Mouse (Mus musculus) small intestine, adult 2 months (tissue): ENCODE measurements around the gene Lamtor1. TPM values are rescaled to one million over a fixed set of nuclear protein-coding genes. Genes with fewer than 3 reads are reported as not detected.

Source experiments
- H3K27ac ChIP-seq: fragments of 200-500 bp; 2 replicates; pipeline ENCODE4 v1.5.1; 2012; ENCODE audit warnings: low read depth, low read length, control low read depth, inconsistent platforms; ENCODE audit not compliant: insufficient read depth
- H3K27me3 ChIP-seq: fragments of 200-500 bp; 2 replicates; pipeline ENCODE4 v1.6.1; 2012; ENCODE audit warnings: mild to moderate bottlenecking, moderate library complexity, low read length, inconsistent platforms; ENCODE audit not compliant: control insufficient read depth, insufficient read depth
- H3K36me3 ChIP-seq: fragments of 200-500 bp; 2 replicates; pipeline ENCODE4 v1.6.1; 2012; ENCODE audit warnings: mild to moderate bottlenecking, low read length, control low read depth, inconsistent platforms; ENCODE audit not compliant: control insufficient read depth, insufficient read depth
- H3K4me1 ChIP-seq: fragments of 200-500 bp; 2 replicates; pipeline ENCODE4 v1.6.1; 2012; ENCODE audit warnings: low read length, inconsistent platforms, mixed read lengths; ENCODE audit not compliant: control insufficient read depth, insufficient read depth, insufficient read length
- H3K4me3 ChIP-seq: fragments of 200-500 bp; 2 replicates; pipeline ENCODE4 v1.5.1; 2012; ENCODE audit warnings: low read depth, mild to moderate bottlenecking, control low read depth, inconsistent platforms, low read length, moderate library complexity
- CTCF ChIP-seq: fragments of 200-500 bp; IDR thresholded peaks from 2 replicates; pipeline ENCODE4 v1.5.1; 2012; ENCODE audit warnings: low read depth, mild to moderate bottlenecking, control low read depth, inconsistent platforms, low read length, moderate library complexity, mixed read lengths; ENCODE audit not compliant: insufficient replicate concordance, insufficient read length; ENCODE audit errors: extremely low read depth
- POLR2A ChIP-seq: fragments of 200-500 bp; IDR thresholded peaks from 2 replicates; pipeline ENCODE4 v1.6.1; 2012; ENCODE audit warnings: low read depth, mild to moderate bottlenecking, control low read depth, inconsistent platforms, low read length, moderate library complexity
- WGBS: fragments of 180-500 bp; shearing (Covaris S2); methylation state at CpG from one replicate; pipeline ENCODE4 v1.1.7; 2018; 5-methylcytosine and 5-hydroxymethylcytosine counted together
- polyA plus RNA-seq: library from polyadenylated mRNA; depleted of rRNA; stranded (reverse); fragments of >200 nt; gene quantifications from 2 replicates; pipeline ENCODE4 v1.2.3, GENCODE M21; 2012

The Lamtor1 gene
- polyA plus RNA-seq, 1 experiment, result 177 TPM

DNA sequence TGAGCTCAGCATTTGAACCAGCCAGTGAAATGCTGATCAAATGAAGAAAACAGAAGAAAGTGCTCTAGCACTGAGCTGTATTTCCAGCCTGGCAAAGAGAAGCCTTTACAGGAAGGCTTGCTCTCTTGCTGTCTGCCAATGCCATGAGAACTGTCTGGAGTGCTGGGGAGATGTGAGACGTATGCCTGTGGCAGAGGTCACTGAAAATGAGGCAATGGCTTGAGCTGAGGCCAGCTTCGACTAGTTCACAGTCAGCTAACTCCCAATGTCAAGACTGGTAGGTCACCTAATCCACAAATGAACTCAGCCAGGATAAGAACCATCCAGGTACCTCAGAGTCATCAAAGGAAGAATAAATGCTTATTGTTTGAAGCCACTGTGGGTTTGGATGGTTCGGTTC, 22.4 kb downstream of the Lamtor1 start:
- H3K4me3 ChIP-seq, result no peak overlapping the region
- no peaks in the 10 kb centered on the region for H3K4me1 ChIP-seq
- TF ChIP-seq CTCF (no peak), POLR2A (no peak)
- H3K36me3 ChIP-seq, result no peaks in the 10 kb centered on the region
- 68% methylated on average over 3 of the region's 3 CpGs for WGBS
- no peak overlapping the region for H3K27ac ChIP-seq
- H3K27me3 ChIP-seq, result no peaks in the 10 kb centered on the region

DNA sequence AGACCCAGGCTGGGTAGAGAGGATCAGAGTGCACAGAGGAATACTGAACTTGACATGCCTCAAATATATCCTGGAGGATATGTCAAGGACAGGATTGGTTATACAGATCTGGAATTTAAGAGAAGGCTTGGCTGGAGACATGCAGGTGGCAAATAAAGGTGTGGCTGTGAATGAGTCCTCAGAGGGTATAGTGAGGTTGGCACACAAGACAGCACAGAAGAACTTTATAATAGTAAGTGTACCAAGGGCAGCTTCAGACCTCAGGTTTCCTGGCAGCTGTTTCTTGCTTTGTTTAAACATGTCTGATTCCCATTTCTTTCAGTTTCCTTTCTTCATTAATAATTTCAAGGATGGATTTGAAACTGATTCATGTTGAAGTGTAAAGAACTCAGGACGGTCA, 26.8 kb downstream of the Lamtor1 start:
- TF ChIP-seq POLR2A, result no peak
- no peak for TF ChIP-seq CTCF
- Histone ChIP-seq H3K27ac (peak overlapping the region; percentile 23; the same call in 1 of the 2 replicates), H3K36me3 (no peaks in the 10 kb centered on the region), H3K4me1 (no peaks in the 10 kb centered on the region; the same call in 1 of the 2 replicates), H3K27me3 (no peaks in the 10 kb centered on the region), H3K4me3 (no peak overlapping the region)
- WGBS, result 34% methylated on average over 1 of the region's 1 CpGs

DNA sequence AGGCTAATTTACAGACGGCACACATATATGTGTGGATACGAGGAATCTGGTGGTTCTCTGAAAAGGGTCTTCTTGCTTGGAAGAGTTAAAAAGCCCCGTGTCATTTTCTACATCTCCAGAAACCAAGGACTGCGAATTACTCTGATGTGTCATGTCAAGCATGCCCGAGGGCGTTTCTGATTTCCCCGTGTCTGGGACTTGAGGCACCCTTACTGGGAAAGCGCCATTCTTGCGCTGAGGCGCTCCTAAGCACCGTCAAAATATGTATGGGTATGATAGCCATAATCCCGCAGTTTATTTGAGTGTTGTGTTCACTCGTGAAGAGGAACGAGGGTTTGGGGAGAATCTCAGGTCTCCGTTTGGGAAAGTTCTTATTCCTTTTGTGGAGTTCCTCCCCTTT, 27.6 kb downstream of the Lamtor1 start:
- WGBS, result 2% methylated on average over 15 of the region's 15 CpGs
- H3K4me1 ChIP-seq, result no peaks in the 10 kb centered on the region; the same call in 1 of the 2 replicates
- no peaks in the 10 kb centered on the region for H3K36me3 ChIP-seq
- H3K27me3 ChIP-seq, result no peaks in the 10 kb centered on the region
- TF ChIP-seq POLR2A, result no peak
- TF ChIP-seq CTCF, result no peak
- peak overlapping the region; percentile 69 for H3K4me3 ChIP-seq
- peak overlapping the region; percentile 57 for H3K27ac ChIP-seq

DNA sequence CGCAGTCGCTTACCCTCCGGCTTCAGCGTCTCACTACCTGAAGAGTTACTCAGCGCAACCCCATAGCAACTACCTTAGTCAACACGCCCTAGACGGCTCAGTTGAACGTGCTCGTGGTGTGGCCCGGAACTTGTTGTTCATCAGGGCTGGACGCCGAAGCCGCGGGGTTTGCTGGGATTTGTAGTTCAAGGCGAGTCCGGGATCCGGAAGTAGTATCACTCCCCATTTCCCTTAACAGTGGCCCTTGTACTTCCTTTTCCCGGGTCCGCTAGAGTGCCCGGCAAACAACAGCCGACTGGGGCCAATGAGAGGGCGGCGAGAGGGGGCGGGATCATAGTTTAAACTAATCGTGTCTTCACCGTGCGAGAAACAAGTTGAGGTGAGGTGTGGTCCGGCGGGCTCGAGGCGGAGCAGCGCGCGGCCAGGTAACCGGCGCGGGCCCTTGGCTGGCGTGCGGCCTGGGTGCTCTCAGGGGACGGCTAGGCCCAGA, 28.1 kb downstream of the Lamtor1 start, which contains the start of the genes Lrrc51 and Numa1:
Lrrc51 (minus strand) TSS at position 145 of the 490 bp plus-strand sequence.
Numa1 (plus strand) TSS at position 361 of the 490 bp plus-strand sequence.
- WGBS, result under 1% methylated on average over 40 of the region's 40 CpGs
- Histone ChIP-seq H3K4me3 (peak within 1 kb of the TSS; percentile 86), H3K36me3 (no peaks in the 10 kb centered on the region), H3K27me3 (no peaks in the 10 kb centered on the region), H3K4me1 (no peaks in the 10 kb centered on the region; the same call in 1 of the 2 replicates), H3K27ac (peak within 1 kb of the TSS; percentile 57)
- TF ChIP-seq CTCF (no peak), POLR2A (peak; percentile 77)

DNA sequence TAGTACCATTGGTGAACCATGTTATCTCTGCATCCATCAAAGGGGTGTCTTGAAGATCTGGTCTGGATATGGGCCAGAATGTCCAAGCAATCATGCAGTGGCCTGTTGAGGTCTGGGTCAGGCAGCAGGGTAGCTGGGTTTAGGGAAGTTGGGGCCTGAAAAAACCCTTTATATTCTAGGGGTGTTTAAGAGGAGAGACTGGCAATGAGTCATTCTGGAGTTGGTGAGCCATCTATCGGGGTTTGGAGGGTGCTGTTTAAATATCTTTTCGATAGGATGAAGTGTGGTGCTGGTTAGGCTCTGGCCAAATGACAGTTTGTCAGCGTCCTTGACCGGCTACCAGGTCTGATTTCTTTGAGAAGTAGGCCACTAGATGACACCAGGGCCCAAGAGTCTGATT, 30.3 kb downstream of the Lamtor1 start:
- 85% methylated on average over 4 of the region's 4 CpGs for whole genome bisulfite sequencing
- no peak overlapping the region for H3K4me3 ChIP-seq
- H3K36me3 ChIP-seq, result no peaks in the 10 kb centered on the region; the same call in 1 of the 2 replicates
- no peak overlapping the region for H3K27ac ChIP-seq
- no peak for TF ChIP-seq POLR2A
- no peak for TF ChIP-seq CTCF
- peaks cover 5% of the 10 kb centered on the region; the same call in 1 of the 2 replicates for H3K4me1 ChIP-seq
- no peaks in the 10 kb centered on the region for H3K27me3 ChIP-seq

DNA sequence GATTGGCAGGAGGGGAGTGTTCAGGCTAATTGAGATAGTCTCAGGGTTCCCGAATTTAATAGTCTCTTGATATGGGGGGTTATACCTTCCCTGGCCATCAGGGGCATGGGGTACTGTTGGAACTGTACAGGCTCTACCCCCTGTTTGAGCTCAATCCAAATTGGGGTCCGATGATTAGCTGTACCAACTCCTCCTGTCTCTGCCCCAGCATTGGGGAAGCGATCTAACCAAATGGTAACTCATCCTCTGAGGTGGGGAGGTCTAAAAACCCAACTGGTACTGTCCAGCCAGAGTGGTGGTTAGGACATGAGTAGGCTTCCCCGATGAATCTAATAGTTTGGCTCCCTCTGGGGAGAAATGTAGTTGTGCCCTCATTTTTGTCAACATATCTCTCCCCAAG, 31.3 kb downstream of the Lamtor1 start:
- H3K4me3 ChIP-seq, result no peak overlapping the region
- peaks cover 5% of the 10 kb centered on the region; the same call in 1 of the 2 replicates for H3K4me1 ChIP-seq
- TF ChIP-seq POLR2A, result no peak
- TF ChIP-seq CTCF, result no peak
- 94% methylated on average over 4 of the region's 4 CpGs for WGBS
- H3K27ac ChIP-seq, result no peak overlapping the region
- no peaks in the 10 kb centered on the region; the same call in 1 of the 2 replicates for H3K36me3 ChIP-seq
- no peaks in the 10 kb centered on the region for H3K27me3 ChIP-seq

DNA sequence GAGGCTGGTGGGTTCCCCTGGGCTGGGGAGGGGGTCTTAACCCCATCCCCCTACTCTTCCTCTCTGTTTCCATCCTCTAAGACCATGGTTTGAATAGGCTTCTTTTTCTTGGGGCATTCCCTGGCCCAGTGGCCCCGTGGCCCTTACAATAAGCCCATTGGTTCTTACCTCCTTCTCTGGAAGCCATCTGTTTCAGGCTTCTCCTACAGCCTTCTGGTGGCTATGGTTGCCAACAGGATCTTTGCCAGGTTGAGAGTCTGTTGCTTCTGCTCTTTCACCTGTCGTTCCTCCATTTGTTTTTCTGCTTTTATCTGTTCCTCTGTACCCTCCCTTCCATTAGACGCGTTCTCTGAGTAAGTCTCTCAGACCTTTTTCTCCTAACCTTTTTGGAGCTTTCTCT, 31.9 kb downstream of the Lamtor1 start:
- no peak for TF ChIP-seq POLR2A
- TF ChIP-seq CTCF, result no peak
- 70% methylated on average over 4 of the region's 4 CpGs for WGBS
- H3K27ac ChIP-seq, result no peak overlapping the region
- H3K4me1 ChIP-seq, result peaks cover 5% of the 10 kb centered on the region; the same call in 1 of the 2 replicates
- H3K36me3 ChIP-seq, result no peaks in the 10 kb centered on the region; the same call in 1 of the 2 replicates
- no peaks in the 10 kb centered on the region for H3K27me3 ChIP-seq
- no peak overlapping the region for H3K4me3 ChIP-seq
